Mouse (Mus musculus) bone marrow, adult 2 months (tissue): ENCODE results near the gene Ankrd28.

Experiments used
- CTCF ChIP-seq: fragments of 200-500 bp; IDR thresholded peaks from 2 replicates; pipeline ENCODE4 v1.5.1; 2011; ENCODE audit warnings: low read length, control low read depth; ENCODE audit not compliant: control insufficient read depth, insufficient read depth
- POLR2A ChIP-seq: fragments of 200-500 bp; IDR thresholded peaks from 2 replicates; pipeline ENCODE4 v1.6.1; 2011; ENCODE audit warnings: low read depth, mild to moderate bottlenecking, control low read depth, low read length, borderline replicate concordance; ENCODE audit not compliant: control insufficient read depth

DNA sequence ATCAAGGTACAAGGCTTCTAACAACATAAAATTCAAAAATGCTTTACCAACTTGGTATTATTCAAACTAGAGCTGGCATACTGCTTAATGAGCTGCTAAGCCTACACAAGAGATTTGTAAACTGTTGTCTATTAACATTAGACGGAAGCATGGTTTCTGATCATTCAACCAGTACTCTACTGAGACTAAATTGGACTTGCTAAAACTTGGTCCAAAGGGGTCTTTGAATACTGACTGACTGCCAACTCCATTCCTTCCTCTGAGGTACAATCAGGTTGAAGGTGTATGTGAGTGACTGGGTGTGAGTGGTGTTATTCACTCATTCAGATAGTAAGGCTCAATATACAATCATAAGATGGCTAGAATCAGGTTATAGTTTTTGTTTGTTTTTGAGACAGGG lies 107.7 kb downstream of the Ankrd28 start:
- no peak for TF ChIP-seq CTCF
- TF ChIP-seq POLR2A = no peak
